Comparison of ENCODE assay signal across 9 mouse cellular contexts in the genomic region with DNA sequence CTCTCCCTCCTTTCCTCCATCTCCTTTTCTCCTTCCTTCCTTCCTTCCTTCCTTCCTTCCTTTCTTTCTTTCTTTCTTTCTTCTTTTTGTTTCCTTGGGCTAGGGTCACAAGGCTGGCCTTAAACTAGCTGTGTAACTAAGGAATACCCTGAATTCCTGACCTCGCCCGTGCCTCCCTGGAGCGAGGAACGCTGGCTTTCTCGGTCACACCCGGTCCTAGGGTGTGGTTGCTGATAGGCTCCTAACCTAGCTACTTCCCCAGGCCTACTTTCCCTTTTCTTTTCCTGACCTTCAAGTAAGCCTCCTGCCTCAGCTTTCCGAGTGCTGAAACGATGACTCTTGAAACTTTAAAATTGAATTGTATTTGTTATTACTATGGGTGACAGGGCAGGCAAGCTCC. TPM values are rescaled to one million over a fixed set of nuclear protein-coding genes. Genes with fewer than 3 reads are reported as not detected.
A peak's percentile ranks its signal among the peaks of the same experiment; 100 is the strongest.
DNase-seq lines count a peak whose midpoint lies in the region; ATAC-seq and TF ChIP-seq lines count a peak whose summit lies in the region.
"Had no signal": no experiment of that assay in that cellular context is flagged by ENCODE, and none has a peak within 500 bp of the region (broad histone marks: within the 10 kb centered on the region; RNA-seq: fewer than 3 reads in every experiment).

No protein-coding gene starts in this region.

- H3K4me3 ChIP-seq in kidney, adult 2 months (ENCODE audit: insufficient read depth, low read depth, low read length) = no peak overlapping the region
- H3K4me3 ChIP-seq in intestine, embryonic 15.5 days (replicated peaks) = no peak overlapping the region
- H3K4me3 ChIP-seq in megakaryocyte, embryonic 14.5 days (replicated peaks) = peak overlapping the region; percentile 83
- H3K4me3 ChIP-seq: left cerebral cortex, adult 2 months had no signal

- ATAC-seq in intestine, embryonic 15.5 days = peak; percentile 73

- peaks cover 13% of the 10 kb centered on the region for H3K4me1 ChIP-seq in kidney, adult 2 months (ENCODE audit: control insufficient read depth, insufficient read depth, low read length)
- H3K4me1 ChIP-seq in intestine, embryonic 15.5 days (replicated peaks) = peaks cover 6% of the 10 kb centered on the region
- peaks cover 69% of the 10 kb centered on the region for H3K4me1 ChIP-seq in megakaryocyte, embryonic 14.5 days

- no peak for TF ChIP-seq CTCF in kidney, adult 2 months (conservative IDR thresholded peaks at IDR 0.05; ENCODE audit: insufficient read depth, insufficient read length, low read depth, low read length)

- no peaks in the 10 kb centered on the region for H3K9me3 ChIP-seq in intestine, embryonic 15.5 days
- no peaks in the 10 kb centered on the region for H3K9me3 ChIP-seq in megakaryocyte, embryonic 14.5 days

- no peak for TF ChIP-seq POLR2A in kidney, adult 2 months (IDR thresholded peaks at IDR 0.05; ENCODE audit: low read depth, low read length)

- WGBS in kidney, adult 2 months = 55% methylated on average over 8 of the region's 8 CpGs
- 34% methylated on average over 8 of the region's 8 CpGs for WGBS in intestine, embryonic 15.5 days

- no peak for DNase-seq in kidney, adult 2 months
- no peak for DNase-seq in kidney, postnatal 36 days
- peak; percentile 25 for DNase-seq in NIH3T3 (ENCODE audit: low read depth)
- DNase-seq in urinary bladder, postnatal 25 days (ENCODE audit: low spot score) = no peak
- DNase-seq in urinary bladder, postnatal 36 days (ENCODE audit: low spot score in 2 of 2) = no peak
- DNase-seq in cerebellum, adult 9-10 months = no peak

- peak overlapping the region; percentile 47 for H3K27ac ChIP-seq in kidney, adult 2 months (ENCODE audit: insufficient read depth, low read depth, low read length)
- H3K27ac ChIP-seq in intestine, embryonic 15.5 days = 0 out of 2 replicates have a peak overlapping the region, but pooled peaks have one; percentile 22
- H3K27ac ChIP-seq: left cerebral cortex, adult 2 months had no signal

- H3K9ac ChIP-seq in intestine, embryonic 15.5 days = no peak overlapping the region

- H3K36me3 ChIP-seq in kidney, adult 2 months (ENCODE audit: control insufficient read depth, insufficient read depth, low read length) = no peaks in the 10 kb centered on the region
- H3K36me3 ChIP-seq in intestine, embryonic 15.5 days = no peaks in the 10 kb centered on the region
- H3K36me3 ChIP-seq in megakaryocyte, embryonic 14.5 days (replicated peaks; ENCODE audit: low read length) = no peaks in the 10 kb centered on the region

- no peaks in the 10 kb centered on the region for H3K27me3 ChIP-seq in kidney, adult 2 months (replicated peaks; ENCODE audit: control insufficient read depth, insufficient read depth, low read length)
- no peaks in the 10 kb centered on the region for H3K27me3 ChIP-seq in intestine, embryonic 15.5 days (replicated peaks)
- H3K27me3 ChIP-seq in megakaryocyte, embryonic 14.5 days (replicated peaks) = no peaks in the 10 kb centered on the region

- H3K4me2 ChIP-seq in intestine, embryonic 15.5 days (replicated peaks) = no peak overlapping the region; the same call in 1 of the 2 replicates

RNA-seq across cellular contexts. Expression of gene Ncoa3, which starts 23.0 kb away (rescaled TPM):
- polyA plus RNA-seq in kidney, adult 2 months (2012; rRNA removed) = 36.3 and 42.0 TPM in 2 replicates
- polyA plus RNA-seq in intestine, embryonic 15.5 days (2015; fragmentation: Nextera tagmentation; extraction: Ambion mirVana) = 10.8 TPM in 2 replicates
- 22.7 and 35.4 TPM in 2 replicates for polyA plus RNA-seq in megakaryocyte, embryonic 14.5 days (2012; ENCODE audit: insufficient read depth, low replicate concordance)
